Mouse (Mus musculus) c-Kit-positive CD71-negative TER-119-negative erythroid progenitor cells, embryonic 14.5 days (primary cell): ENCODE measurements around the gene Cuedc1.
"Not testable (repeated sequence)": the region's sequence is repeated elsewhere in the genome, so short reads cannot be mapped to it uniquely, and the experiment has no call there.

Experiments
- DNase-seq: peaks from one replicate; pipeline ENCODE4 v3.0.0-alpha.2; 2013; ENCODE audit warnings: low read depth

Gene Cuedc1

GRCm38 (mm10) chr11:88172601-88173325 is 74.9 kb downstream of the Cuedc1 start:
- no peak for DNase-seq

GRCm38 (mm10) chr11:88173386-88174025 is 75.6 kb downstream of the Cuedc1 start:
- DNase-seq: no peak

- DNase-seq: no peak
Observed at GRCm38 (mm10) chr11:88180467-88180958, 82.7 kb downstream of the Cuedc1 start.

- no peak for DNase-seq
Observed at GRCm38 (mm10) chr11:88180959-88181619, 83.2 kb downstream of the Cuedc1 start.

GRCm38 (mm10) chr11:88184632-88185180 is 86.8 kb downstream of the Cuedc1 start:
- DNase-seq: no peak

- no peak for DNase-seq
Observed at GRCm38 (mm10) chr11:88186078-88186946, 88.5 kb downstream of the Cuedc1 start.

- DNase-seq: no peak
Observed at GRCm38 (mm10) chr11:88186947-88187243, 89.0 kb downstream of the Cuedc1 start.

- DNase-seq: no peak
Observed at GRCm38 (mm10) chr11:88187417-88188133, 89.7 kb downstream of the Cuedc1 start.

- no peak for DNase-seq
Observed at GRCm38 (mm10) chr11:88188216-88188615, 90.4 kb downstream of the Cuedc1 start.

GRCm38 (mm10) chr11:88188635-88189034 is 90.8 kb downstream of the Cuedc1 start:
- DNase-seq: no peak

GRCm38 (mm10) chr11:88192595-88192994 is 94.7 kb downstream of the Cuedc1 start:
- peak; percentile 35 for DNase-seq

GRCm38 (mm10) chr11:88193098-88193823 is 95.4 kb downstream of the Cuedc1 start:
- no peak for DNase-seq

- no peak for DNase-seq
Observed at GRCm38 (mm10) chr11:88193824-88194696, 96.2 kb downstream of the Cuedc1 start.

GRCm38 (mm10) chr11:88195699-88196098 is 97.8 kb downstream of the Cuedc1 start:
- DNase-seq: not testable (repeated sequence)

GRCm38 (mm10) chr11:88197153-88197576 is 99.3 kb downstream of the Cuedc1 start:
- DNase-seq: peak; percentile 43

GRCm38 (mm10) chr11:88198223-88198622 is 100.4 kb downstream of the Cuedc1 start:
- DNase-seq: no peak

- DNase-seq: no peak
Observed at GRCm38 (mm10) chr11:88201172-88201571, 103.3 kb downstream of the Cuedc1 start.

- peak; percentile 29 for DNase-seq
Observed at GRCm38 (mm10) chr11:88202077-88202476, 104.2 kb downstream of the Cuedc1 start.
